Mouse (Mus musculus) lung, embryonic 15.5 days (tissue): ENCODE data around the gene Zbtb39. TPM values are rescaled to one million over a fixed set of nuclear protein-coding genes. Genes with fewer than 3 reads are reported as not detected.

Experiments
- ATAC-seq: fragments of 200-750 bp; cut with Nextera tagmentation; 2 replicates; pipeline ENCODE4 v1.8.0; 2017; ENCODE audit warnings: moderate number of reproducible peaks, borderline replicate concordance; ENCODE audit not compliant: low FRiP score, low TSS enrichment; ENCODE audit errors: extremely low read depth
- H3K27ac ChIP-seq: fragments of 300-500 bp; sonication (generic); 2 replicates; pipeline ENCODE4 v1.5.1; 2015; ENCODE audit warnings: moderate library complexity, mild to moderate bottlenecking, inconsistent platforms
- H3K27me3 ChIP-seq: fragments of 300-500 bp; sonication (generic); 2 replicates; pipeline ENCODE4 v1.6.1; 2015; ENCODE audit warnings: inconsistent platforms
- H3K36me3 ChIP-seq: fragments of 300-500 bp; sonication (generic); 2 replicates; pipeline ENCODE4 v1.6.1; 2015; ENCODE audit warnings: inconsistent platforms
- H3K4me1 ChIP-seq: fragments of 300-500 bp; sonication (generic); 2 replicates; pipeline ENCODE4 v1.6.1; 2015; ENCODE audit warnings: inconsistent platforms
- H3K4me2 ChIP-seq: fragments of 300-500 bp; sonication (generic); 2 replicates; pipeline ENCODE4 v1.6.1; 2015; ENCODE audit warnings: inconsistent platforms, mild to moderate bottlenecking, moderate library complexity
- H3K4me3 ChIP-seq: fragments of 300-500 bp; sonication (generic); 2 replicates; pipeline ENCODE4 v1.5.1; 2015; ENCODE audit warnings: mild to moderate bottlenecking, inconsistent platforms
- H3K9ac ChIP-seq: fragments of 300-500 bp; sonication (generic); 2 replicates; pipeline ENCODE4 v1.6.1; 2015; ENCODE audit warnings: inconsistent platforms
- H3K9me3 ChIP-seq: fragments of 300-500 bp; sonication (generic); 2 replicates; pipeline ENCODE4 v1.6.1; 2016; ENCODE audit warnings: inconsistent platforms
- WGBS: fragments of 180-500 bp; shearing (Covaris S2); methylation state at CpG from one replicate; pipeline ENCODE4 v1.1.7; 2015; 5-methylcytosine and 5-hydroxymethylcytosine counted together
- polyA plus RNA-seq: library from polyadenylated mRNA; unstranded; fragments of >200 nt; fragmentation: Nextera tagmentation; extraction: Ambion mirVana; gene quantifications from 2 replicates; pipeline ENCODE4 v1.2.1, GENCODE M21; 2015

The Zbtb39 gene
- polyA plus RNA-seq, 1 experiment from 2014 or later: 2.9 TPM

- H3K4me3 ChIP-seq: peak overlapping the region; percentile 92; the same call in 1 of the 2 replicates
- peaks cover 21% of the 10 kb centered on the region for H3K36me3 ChIP-seq
- H3K27ac ChIP-seq: 0 out of 2 replicates have a peak overlapping the region, but pooled peaks have one; percentile 7
- H3K4me1 ChIP-seq: peaks cover 14% of the 10 kb centered on the region
- WGBS: 34% methylated on average over 13 of the region's 13 CpGs
- H3K4me2 ChIP-seq: peak overlapping the region; percentile 58
- no peak for ATAC-seq
- H3K9me3 ChIP-seq: no peaks in the 10 kb centered on the region
- no peak overlapping the region for H3K9ac ChIP-seq
- no peaks in the 10 kb centered on the region for H3K27me3 ChIP-seq
Observed at GRCm38 (mm10) chr10:127738151-127738882, 1.0 kb upstream of the Zbtb39 start.

- H3K4me3 ChIP-seq: peak overlapping the region; percentile 92
- peak overlapping the region; percentile 96 for H3K9ac ChIP-seq
- H3K9me3 ChIP-seq: no peaks in the 10 kb centered on the region
- peak; percentile 62 for ATAC-seq
- no peaks in the 10 kb centered on the region for H3K27me3 ChIP-seq
- peaks cover 14% of the 10 kb centered on the region for H3K4me1 ChIP-seq
- WGBS: under 1% methylated on average over 28 of the region's 55 CpGs
- H3K4me2 ChIP-seq: peak overlapping the region; percentile 58
- peak overlapping the region; percentile 79 for H3K27ac ChIP-seq
- peaks cover 35% of the 10 kb centered on the region for H3K36me3 ChIP-seq
Observed at GRCm38 (mm10) chr10:127739661-127740161, 373 bp downstream of the Zbtb39 start.

GRCm38 (mm10) chr10:127744661-127745060 is 5.3 kb downstream of the Zbtb39 start:
- WGBS: 66% methylated on average over 5 of the region's 5 CpGs
- Histone ChIP-seq H3K4me1 (peaks cover 14% of the 10 kb centered on the region), H3K9ac (no peak overlapping the region), H3K9me3 (no peaks in the 10 kb centered on the region), H3K4me3 (no peak overlapping the region), H3K27me3 (no peaks in the 10 kb centered on the region), H3K36me3 (peaks cover 55% of the 10 kb centered on the region), H3K27ac (no peak overlapping the region), H3K4me2 (no peak overlapping the region)
- no peak for ATAC-seq

- Histone ChIP-seq H3K9ac (no peak overlapping the region), H3K9me3 (no peaks in the 10 kb centered on the region), H3K4me1 (peaks cover 6% of the 10 kb centered on the region; the same call in 1 of the 2 replicates), H3K27ac (no peak overlapping the region), H3K4me2 (no peak overlapping the region), H3K36me3 (peaks cover 55% of the 10 kb centered on the region), H3K4me3 (no peak overlapping the region), H3K27me3 (no peaks in the 10 kb centered on the region)
- WGBS: 73% methylated on average over 5 of the region's 5 CpGs
- no peak for ATAC-seq
Observed at GRCm38 (mm10) chr10:127745886-127746285, 6.5 kb downstream of the Zbtb39 start.

- Histone ChIP-seq H3K9ac (no peak overlapping the region), H3K4me3 (no peak overlapping the region), H3K36me3 (peaks cover 45% of the 10 kb centered on the region), H3K9me3 (no peaks in the 10 kb centered on the region), H3K4me2 (no peak overlapping the region), H3K27me3 (no peaks in the 10 kb centered on the region), H3K4me1 (0 out of 2 replicates have a peak, but pooled peaks cover 5% of the 10 kb centered on the region), H3K27ac (no peak overlapping the region)
- ATAC-seq: no peak
- 87% methylated on average over 8 of the region's 8 CpGs for WGBS
Observed at GRCm38 (mm10) chr10:127747254-127747653, 7.9 kb downstream of the Zbtb39 start.

- H3K27me3 ChIP-seq: no peaks in the 10 kb centered on the region
- peak; percentile 58; the same call in 1 of the 2 replicates for ATAC-seq
Observed at GRCm38 (mm10) chr10:127748847-127749612, 9.7 kb downstream of the Zbtb39 start.

GRCm38 (mm10) chr10:127750136-127750777 is 10.9 kb downstream of the Zbtb39 start:
- Histone ChIP-seq H3K4me2 (peak overlapping the region; percentile 43), H3K27me3 (no peaks in the 10 kb centered on the region), H3K9ac (no peak overlapping the region), H3K4me1 (peaks cover 16% of the 10 kb centered on the region), H3K4me3 (peak overlapping the region; percentile 26), H3K27ac (peak overlapping the region; percentile 35; the same call in 1 of the 2 replicates), H3K9me3 (no peaks in the 10 kb centered on the region), H3K36me3 (peaks cover 16% of the 10 kb centered on the region)
- WGBS: 41% methylated on average over 24 of the region's 24 CpGs
- ATAC-seq: no peak

More at GRCm38 (mm10) chr10:127748847-127749612, 9.7 kb downstream of the Zbtb39 start:
- H3K9ac ChIP-seq: no peak overlapping the region
- WGBS: 8% methylated on average over 8 of the region's 8 CpGs
- peak overlapping the region; percentile 43 for H3K4me2 ChIP-seq
- 0 out of 2 replicates have a peak, but pooled peaks cover 5% of the 10 kb centered on the region for H3K4me1 ChIP-seq
- peak overlapping the region; percentile 26 for H3K4me3 ChIP-seq
- H3K9me3 ChIP-seq: no peaks in the 10 kb centered on the region
- H3K27ac ChIP-seq: peak overlapping the region; percentile 35; the same call in 1 of the 2 replicates
- H3K36me3 ChIP-seq: peaks cover 27% of the 10 kb centered on the region

- Histone ChIP-seq H3K9ac (no peak within 1 kb of the TSS), H3K4me1 (peaks cover 17% of the 10 kb centered on the region), H3K27ac (no peak within 1 kb of the TSS), H3K4me3 (peak within 1 kb of the TSS; percentile 26), H3K4me2 (peak within 1 kb of the TSS; percentile 43), H3K27me3 (no peaks in the 10 kb centered on the region), H3K9me3 (no peaks in the 10 kb centered on the region), H3K36me3 (peaks cover 6% of the 10 kb centered on the region; the same call in 1 of the 2 replicates)
- ATAC-seq: peak; percentile 58
- 34% methylated on average over 8 of the region's 8 CpGs for WGBS
Observed at GRCm38 (mm10) chr10:127751548-127751947, 12.2 kb downstream of the Zbtb39 start, which contains the start of gene Gpr182. Gene Gpr182 (minus strand): TSS chr10:127751732.

- peaks cover 12% of the 10 kb centered on the region for H3K4me1 ChIP-seq
- H3K27me3 ChIP-seq: no peaks in the 10 kb centered on the region
- no peaks in the 10 kb centered on the region for H3K9me3 ChIP-seq
- H3K36me3 ChIP-seq: no peaks in the 10 kb centered on the region
- ATAC-seq: no peak
- no peak overlapping the region for H3K9ac ChIP-seq
- no peak overlapping the region for H3K4me2 ChIP-seq
- peak overlapping the region; percentile 58 for H3K27ac ChIP-seq
- WGBS: 44% methylated on average over 6 of the region's 6 CpGs
- H3K4me3 ChIP-seq: no peak overlapping the region
Observed at GRCm38 (mm10) chr10:127754566-127755166, 15.3 kb downstream of the Zbtb39 start.

- H3K4me2 ChIP-seq: no peak overlapping the region
- H3K9me3 ChIP-seq: no peaks in the 10 kb centered on the region
- H3K9ac ChIP-seq: no peak overlapping the region
- WGBS: 44% methylated on average over 3 of the region's 3 CpGs
- H3K36me3 ChIP-seq: no peaks in the 10 kb centered on the region
- peak overlapping the region; percentile 58 for H3K27ac ChIP-seq
- H3K4me3 ChIP-seq: no peak overlapping the region
- H3K4me1 ChIP-seq: peaks cover 12% of the 10 kb centered on the region
- no peaks in the 10 kb centered on the region for H3K27me3 ChIP-seq
- ATAC-seq: no peak
Observed at GRCm38 (mm10) chr10:127755246-127755645, 15.9 kb downstream of the Zbtb39 start.
